Mouse (Mus musculus) liver, adult 2 months (tissue): ENCODE results near the gene Tmc7. TPM values are rescaled to one million over a fixed set of nuclear protein-coding genes. Genes with fewer than 3 reads are reported as not detected.
A peak's percentile ranks its signal among the peaks of the same experiment; 100 is the strongest.

ENCODE experiments used
- DNase-seq: peaks from one replicate; pipeline ENCODE4 v3.0.0-alpha.2; 2011; ENCODE audit warnings: low read depth, low spot score; ENCODE audit errors: extremely low read depth
- H3K27ac ChIP-seq: fragments of 200-500 bp; replicated peaks from 2 replicates; pipeline ENCODE4 v1.5.1; 2012; ENCODE audit warnings: low read depth, mild to moderate bottlenecking, control low read depth, inconsistent platforms, low read length; ENCODE audit not compliant: insufficient read depth
- H3K27me3 ChIP-seq: fragments of 200-500 bp; 2 replicates; pipeline ENCODE4 v1.6.1; 2012; ENCODE audit warnings: mild to moderate bottlenecking, moderate library complexity, low read length, inconsistent platforms; ENCODE audit not compliant: control insufficient read depth, insufficient read depth
- H3K36me3 ChIP-seq: fragments of 200-500 bp; 2 replicates; pipeline ENCODE4 v1.6.1; 2012; ENCODE audit warnings: low read length, inconsistent platforms; ENCODE audit not compliant: control insufficient read depth, insufficient read depth
- H3K4me1 ChIP-seq: fragments of 200-500 bp; 2 replicates; pipeline ENCODE4 v1.6.1; 2011; ENCODE audit warnings: low read length; ENCODE audit not compliant: control insufficient read depth, insufficient read depth
- H3K4me3 ChIP-seq: fragments of 200-500 bp; 2 replicates; pipeline ENCODE4 v1.5.1; 2011; ENCODE audit warnings: low read depth, mild to moderate bottlenecking, control low read depth, low read length, moderate library complexity; ENCODE audit not compliant: insufficient read depth
- H3K79me2 ChIP-seq: fragments of 200-500 bp; 2 replicates; pipeline ENCODE4 v1.6.1; 2012; ENCODE audit warnings: inconsistent platforms, mild to moderate bottlenecking, low read length, moderate library complexity; ENCODE audit not compliant: control insufficient read depth, insufficient read depth
- H3K9ac ChIP-seq: fragments of 200-500 bp; 2 replicates; pipeline ENCODE4 v1.6.1; 2012; ENCODE audit warnings: low read depth, mild to moderate bottlenecking, control low read depth, inconsistent platforms, low read length
- CTCF ChIP-seq: fragments of 200-500 bp; IDR thresholded peaks from 2 replicates; pipeline ENCODE4 v1.5.1; 2011; ENCODE audit warnings: low read depth, low read length, control low read depth
- POLR2A ChIP-seq: fragments of 200-500 bp; IDR thresholded peaks from 2 replicates; pipeline ENCODE4 v1.6.1; 2011; ENCODE audit warnings: low read length, control low read depth; ENCODE audit not compliant: insufficient read depth; ENCODE audit errors: extremely low read depth
- WGBS: fragments of 180-500 bp; shearing (Covaris S2); methylation state at CpG from one replicate; pipeline ENCODE4 v1.1.7; 2018; 5-methylcytosine and 5-hydroxymethylcytosine counted together
- polyA plus RNA-seq: library from polyadenylated mRNA; depleted of rRNA; stranded (reverse); fragments of >200 nt; gene quantifications from 2 replicates; pipeline ENCODE4 v1.2.3, GENCODE M21; 2012
- total RNA-seq: library from RNA; depleted of rRNA; stranded (reverse); fragments of >200 nt; gene quantifications from 2 replicates; pipeline ENCODE4 v1.2.3, GENCODE M21; 2014

The Tmc7 gene
- total and polyA plus RNA-seq, 2 experiments = 0.33 to 1.9 TPM

GRCm38 (mm10) chr7:118584926-118585325 lies 390 bp upstream of the Tmc7 start:
- DNase-seq = peak; percentile 37
- WGBS = 69% methylated on average over 5 of the region's 5 CpGs
- TF ChIP-seq CTCF = no peak
- Histone ChIP-seq H3K4me1 (peaks cover 15% of the 10 kb centered on the region), H3K79me2 (peaks cover 3% of the 10 kb centered on the region; the same call in 1 of the 2 replicates), H3K4me3 (no peak overlapping the region; the same call in 1 of the 2 replicates), H3K27me3 (no peaks in the 10 kb centered on the region), H3K9ac (peak overlapping the region; percentile 100; the same call in 1 of the 2 replicates), H3K27ac (no peak overlapping the region), H3K36me3 (no peaks in the 10 kb centered on the region)

GRCm38 (mm10) chr7:118583821-118584220 lies 715 bp downstream of the Tmc7 start:
- Histone ChIP-seq H3K4me3 (peak overlapping the region; percentile 99), H3K79me2 (peaks cover 3% of the 10 kb centered on the region; the same call in 1 of the 2 replicates), H3K36me3 (no peaks in the 10 kb centered on the region), H3K27me3 (no peaks in the 10 kb centered on the region), H3K27ac (peak overlapping the region; percentile 69), H3K4me1 (peaks cover 15% of the 10 kb centered on the region), H3K9ac (peak overlapping the region; percentile 100)
- DNase-seq = peak; percentile 80
- WGBS = 7% methylated on average over 7 of the region's 7 CpGs
- TF ChIP-seq CTCF (no peak), POLR2A (no peak)

- Histone ChIP-seq H3K36me3 (no peaks in the 10 kb centered on the region), H3K4me1 (peaks cover 8% of the 10 kb centered on the region), H3K27me3 (no peaks in the 10 kb centered on the region), H3K27ac (no peak overlapping the region), H3K4me3 (no peak overlapping the region), H3K9ac (no peak overlapping the region), H3K79me2 (peaks cover 3% of the 10 kb centered on the region; the same call in 1 of the 2 replicates)
- no peak for TF ChIP-seq POLR2A
- no peak for TF ChIP-seq CTCF
- WGBS = 46% methylated on average over 2 of the region's 2 CpGs
- no peak for DNase-seq
These were observed 4.6 kb downstream of the Tmc7 start for GRCm38 (mm10) chr7:118579938-118580337.

GRCm38 (mm10) chr7:118578269-118578668 lies 6.3 kb downstream of the Tmc7 start:
- Histone ChIP-seq H3K27me3 (no peaks in the 10 kb centered on the region), H3K27ac (no peak overlapping the region), H3K9ac (no peak overlapping the region), H3K79me2 (peaks cover 3% of the 10 kb centered on the region; the same call in 1 of the 2 replicates), H3K36me3 (no peaks in the 10 kb centered on the region), H3K4me1 (peaks cover 4% of the 10 kb centered on the region), H3K4me3 (no peak overlapping the region)
- DNase-seq = no peak
- TF ChIP-seq CTCF = no peak
- no peak for TF ChIP-seq POLR2A
- WGBS = 88% methylated on average over 3 of the region's 3 CpGs

GRCm38 (mm10) chr7:118572039-118572438 lies 12.5 kb downstream of the Tmc7 start:
- no peak overlapping the region for H3K27ac ChIP-seq
- no peaks in the 10 kb centered on the region for H3K27me3 ChIP-seq
- H3K9ac ChIP-seq = no peak overlapping the region
- H3K36me3 ChIP-seq = no peaks in the 10 kb centered on the region
- peaks cover 3% of the 10 kb centered on the region; the same call in 1 of the 2 replicates for H3K4me1 ChIP-seq
- TF ChIP-seq CTCF (no peak), POLR2A (no peak)
- peak; percentile 98 for DNase-seq
- WGBS = 9% methylated on average over 5 of the region's 5 CpGs
- no peak overlapping the region for H3K4me3 ChIP-seq
- H3K79me2 ChIP-seq = no peaks in the 10 kb centered on the region; the same call in 1 of the 2 replicates

GRCm38 (mm10) chr7:118571350-118571749 lies 13.2 kb downstream of the Tmc7 start:
- peaks cover 3% of the 10 kb centered on the region; the same call in 1 of the 2 replicates for H3K4me1 ChIP-seq
- H3K27ac ChIP-seq = 0 out of 2 replicates have a peak overlapping the region, but pooled peaks have one; percentile 5
- no peaks in the 10 kb centered on the region; the same call in 1 of the 2 replicates for H3K79me2 ChIP-seq
- TF ChIP-seq POLR2A = no peak
- peak; percentile 69 for TF ChIP-seq CTCF
- WGBS = 26% methylated on average over 5 of the region's 5 CpGs
- no peaks in the 10 kb centered on the region for H3K27me3 ChIP-seq
- DNase-seq = peak; percentile 69
- no peaks in the 10 kb centered on the region for H3K36me3 ChIP-seq
- H3K4me3 ChIP-seq = no peak overlapping the region
- H3K9ac ChIP-seq = no peak overlapping the region
